Mouse (Mus musculus): ENCODE data around the gene 6430550D23Rik. TPM values are rescaled to one million over a fixed set of nuclear protein-coding genes. Genes with fewer than 3 reads are reported as not detected.
A peak's percentile ranks its signal among the peaks of the same experiment; 100 is the strongest.
"Not testable (repeated sequence)": the region's sequence is repeated elsewhere in the genome, so short reads cannot be mapped to it uniquely, and the experiment has no call there.

6430550D23Rik gene
- polyA plus RNA-seq, 1 experiment: 2.6 TPM

DNA sequence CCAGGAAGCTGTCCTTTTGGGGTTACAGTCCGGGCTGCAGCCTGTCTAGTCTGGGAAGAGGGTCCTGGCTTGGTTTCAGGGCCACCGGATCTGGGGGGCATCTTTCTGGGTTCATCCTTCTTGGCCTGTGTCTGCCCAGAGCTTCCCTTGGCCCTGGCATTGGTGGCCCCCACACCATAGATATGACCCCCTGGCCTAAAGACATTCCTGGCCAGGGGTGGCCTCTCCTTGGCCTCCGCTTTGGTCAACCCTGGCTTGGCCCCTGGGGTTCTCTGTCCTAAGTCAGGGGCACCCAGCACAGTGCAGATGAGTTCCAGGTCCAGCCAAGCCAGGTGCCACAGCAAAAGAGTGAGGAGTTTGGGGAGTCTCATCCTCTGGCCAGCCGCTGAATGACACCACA, 63.1 kb downstream of the 6430550D23Rik start:
- H3K4me3 ChIP-seq (ENCODE audit: insufficient read depth, low read depth, low read length): peak overlapping the region; percentile 39
- H3K4me1 ChIP-seq (ENCODE audit: control insufficient read depth, insufficient read depth, insufficient read length, low read length): peaks cover 12% of the 10 kb centered on the region
- H3K27ac ChIP-seq (replicated peaks; ENCODE audit: low read depth, low read length): no peak overlapping the region

- Histone ChIP-seq H3K27ac (replicated peaks; ENCODE audit: low read depth, low read length) (no peak overlapping the region), H3K4me3 (ENCODE audit: insufficient read depth, low read depth, low read length) (peak overlapping the region; percentile 40), H3K4me1 (ENCODE audit: control insufficient read depth, insufficient read depth, insufficient read length, low read length) (peaks cover 18% of the 10 kb centered on the region)
Observed at GRCm38 (mm10) chr2:155943463-155943862, 64.3 kb downstream of the 6430550D23Rik start.

DNA sequence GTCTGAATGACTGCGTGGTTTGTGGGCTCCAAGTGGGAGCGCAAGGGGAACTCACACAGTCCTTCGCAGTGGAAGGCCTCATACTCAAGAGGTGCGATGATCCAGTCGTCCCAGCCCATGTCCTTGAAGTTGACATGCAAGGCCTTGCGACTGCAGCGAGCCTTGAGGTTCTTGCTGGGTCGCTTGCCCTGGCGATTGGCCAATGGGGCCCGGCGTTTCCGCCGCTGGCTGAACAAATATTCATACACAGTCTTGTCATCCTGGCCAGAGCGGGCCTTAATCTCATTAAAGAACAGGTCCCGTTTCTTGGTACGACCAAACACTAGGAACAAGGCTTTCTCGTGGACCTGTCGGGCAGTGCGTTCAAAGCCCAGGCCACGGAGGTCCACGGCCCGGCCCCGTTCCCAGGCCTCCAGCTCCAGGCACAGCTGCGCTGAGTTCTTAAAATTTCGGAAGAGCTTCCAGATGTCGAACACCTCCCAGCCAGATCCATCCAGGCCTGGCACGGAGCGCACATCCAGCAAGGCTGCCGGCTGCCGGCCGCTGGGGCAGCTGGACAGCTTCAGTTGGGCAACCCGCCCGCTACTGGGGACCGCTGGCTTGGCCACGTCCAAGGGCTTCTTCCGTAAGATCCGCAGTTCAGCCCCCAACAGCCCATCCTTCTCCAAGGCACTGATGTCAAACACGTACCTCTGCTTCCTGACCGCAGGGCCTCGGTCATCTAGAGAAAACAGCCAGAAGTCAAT, 65.9 kb downstream of the 6430550D23Rik start:
- Histone ChIP-seq H3K4me1 (ENCODE audit: control insufficient read depth, insufficient read depth, insufficient read length, low read length) (peaks cover 18% of the 10 kb centered on the region), H3K4me3 (ENCODE audit: insufficient read depth, low read depth, low read length) (peak overlapping the region; percentile 42), H3K27ac (replicated peaks; ENCODE audit: low read depth, low read length) (peak overlapping the region; percentile 70)

DNA sequence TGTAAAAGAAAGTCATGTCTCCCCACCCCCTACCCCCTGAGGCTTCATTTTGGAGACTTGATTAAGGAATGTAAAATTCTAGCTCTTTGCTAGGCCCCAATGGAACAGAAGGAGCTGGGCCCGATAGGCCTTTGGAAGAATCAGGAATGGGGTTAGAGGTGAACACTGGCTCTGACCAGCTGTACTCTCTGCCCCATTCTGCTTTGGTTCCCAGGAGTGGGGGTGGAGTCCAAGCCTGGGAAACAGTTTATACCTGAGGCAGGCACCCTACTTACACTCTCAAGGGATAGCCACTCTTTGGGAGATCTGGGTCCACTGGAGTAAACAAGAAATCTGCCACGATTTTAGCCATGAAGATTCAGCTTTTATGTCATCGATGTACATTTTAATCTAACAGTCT, 67.1 kb downstream of the 6430550D23Rik start, which contains the start of gene Gm15557:
Gene Gm15557, plus strand, starts transcription at position 48 of the 400 bp plus-strand sequence.
- Histone ChIP-seq H3K4me3 (ENCODE audit: insufficient read depth, low read depth, low read length) (no peak within 1 kb of the TSS), H3K4me1 (ENCODE audit: control insufficient read depth, insufficient read depth, insufficient read length, low read length) (peaks cover 18% of the 10 kb centered on the region), H3K27ac (replicated peaks; ENCODE audit: low read depth, low read length) (peak within 1 kb of the TSS; percentile 70)

DNA sequence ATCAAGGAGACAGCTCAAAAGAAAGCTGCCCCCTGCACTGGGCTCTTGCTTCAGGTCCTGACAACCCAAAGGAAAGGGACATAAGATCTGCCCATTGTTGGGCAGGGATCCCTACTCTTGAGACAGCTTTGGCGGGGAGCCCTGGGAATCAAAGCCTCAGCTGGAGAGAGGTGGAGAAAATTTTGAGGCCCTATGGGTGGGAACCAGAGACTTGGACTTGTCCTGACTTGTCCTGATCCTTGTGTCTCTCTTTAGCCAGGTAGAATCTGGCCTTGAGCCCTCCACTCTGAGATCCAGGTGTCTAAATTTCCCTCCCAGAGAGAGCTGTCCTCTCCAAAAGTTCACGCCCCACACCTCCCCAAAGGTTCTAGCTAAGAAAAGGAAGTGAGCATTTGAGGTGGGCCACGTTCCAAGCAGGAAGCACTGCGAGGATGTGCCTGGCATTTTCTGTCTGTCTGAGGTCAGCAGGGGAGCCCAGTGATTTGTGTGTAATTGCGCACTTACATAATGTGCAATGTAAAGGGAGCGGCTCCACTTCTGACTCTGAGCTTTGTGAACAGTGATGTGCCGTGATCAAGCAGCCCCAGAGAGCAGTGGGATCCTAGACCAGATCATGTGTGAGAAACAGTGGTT, 67.8 kb downstream of the 6430550D23Rik start:
- no peak overlapping the region for H3K4me3 ChIP-seq (ENCODE audit: insufficient read depth, low read depth, low read length)
- H3K27ac ChIP-seq (replicated peaks; ENCODE audit: low read depth, low read length): peak overlapping the region; percentile 59
- H3K4me1 ChIP-seq (ENCODE audit: control insufficient read depth, insufficient read depth, insufficient read length, low read length): peaks cover 18% of the 10 kb centered on the region

GRCm38 (mm10) chr2:155929531-155930442, 78.0 kb downstream of the 6430550D23Rik start, which contains the start of gene Uqcc1:
Gene Uqcc1, minus strand, starts transcription at chr2:155930310.
- Histone ChIP-seq H3K4me3 (ENCODE audit: insufficient read depth, low read depth, low read length) (peak within 1 kb of the TSS; percentile 65), H3K4me1 (ENCODE audit: control insufficient read depth, insufficient read depth, insufficient read length, low read length) (peaks cover 5% of the 10 kb centered on the region; the same call in 1 of the 2 replicates), H3K27ac (replicated peaks; ENCODE audit: low read depth, low read length) (peak within 1 kb of the TSS; percentile 67)

- Histone ChIP-seq H3K4me3 (ENCODE audit: insufficient read depth, low read depth, low read length) (peak overlapping the region; percentile 65), H3K27ac (replicated peaks; ENCODE audit: low read depth, low read length) (peak overlapping the region; percentile 67), H3K4me1 (ENCODE audit: control insufficient read depth, insufficient read depth, insufficient read length, low read length) (peaks cover 5% of the 10 kb centered on the region; the same call in 1 of the 2 replicates)
Observed at GRCm38 (mm10) chr2:155928711-155929345, 78.9 kb downstream of the 6430550D23Rik start.

GRCm38 (mm10) chr2:155925213-155925612, 82.6 kb downstream of the 6430550D23Rik start:
- H3K27ac ChIP-seq (replicated peaks; ENCODE audit: low read depth, low read length); H3K4me3 ChIP-seq (ENCODE audit: insufficient read depth, low read depth, low read length); H3K4me1 ChIP-seq (ENCODE audit: control insufficient read depth, insufficient read depth, insufficient read length, low read length): not testable (repeated sequence)

Other genes with a start within 250 kb of the 6430550D23Rik start
- not detected in 2 replicates for gene Mmp24, start 232.6 kb downstream of the 6430550D23Rik start, polyA plus RNA-seq (2012; ENCODE audit: insufficient read depth, insufficient read length, missing spikeins)
- 43.8 and 58.8 TPM in 2 replicates for gene BC029722, start 188.6 kb downstream of the 6430550D23Rik start, polyA plus RNA-seq (2012; ENCODE audit: insufficient read depth, insufficient read length, missing spikeins)
- gene Eif6, start 181.1 kb downstream of the 6430550D23Rik start, polyA plus RNA-seq (2012; ENCODE audit: insufficient read depth, insufficient read length, missing spikeins): 48.6 and 64.7 TPM in 2 replicates
- not detected in 2 replicates for gene Fam83c, start 173.1 kb downstream of the 6430550D23Rik start, polyA plus RNA-seq (2012; ENCODE audit: insufficient read depth, insufficient read length, missing spikeins)
- 178 and 202 TPM in 2 replicates for gene Uqcc1, start 77.7 kb downstream of the 6430550D23Rik start, polyA plus RNA-seq (2012; ENCODE audit: insufficient read depth, insufficient read length, missing spikeins)
- gene Gm15557, start 67.2 kb downstream of the 6430550D23Rik start, polyA plus RNA-seq (2012; ENCODE audit: insufficient read depth, insufficient read length, missing spikeins): not detected in 2 replicates
- 2.4 and 3.1 TPM in 2 replicates for gene Gdf5, start 62.6 kb downstream of the 6430550D23Rik start, polyA plus RNA-seq (2012; ENCODE audit: insufficient read depth, insufficient read length, missing spikeins)
- 2.6 and 3.4 TPM in 2 replicates for gene Cep250, start 51.5 kb downstream of the 6430550D23Rik start, polyA plus RNA-seq (2012; ENCODE audit: insufficient read depth, insufficient read length, missing spikeins)
- gene Ergic3, start 68 bp upstream of the 6430550D23Rik start, polyA plus RNA-seq (2012; ENCODE audit: insufficient read depth, insufficient read length, missing spikeins): 62.3 and 99.2 TPM in 2 replicates
- gene Fer1l4, start 45.0 kb upstream of the 6430550D23Rik start, polyA plus RNA-seq (2012; ENCODE audit: insufficient read depth, insufficient read length, missing spikeins): not detected in 2 replicates
- gene Spag4, start 57.2 kb upstream of the 6430550D23Rik start, polyA plus RNA-seq (2012; ENCODE audit: insufficient read depth, insufficient read length, missing spikeins): 4.0 and 5.4 TPM in 2 replicates
- 31.6 and 33.3 TPM in 2 replicates for gene Cpne1, start 104.0 kb upstream of the 6430550D23Rik start, polyA plus RNA-seq (2012; ENCODE audit: insufficient read depth, insufficient read length, missing spikeins)
- gene Rbm12, start 104.0 kb upstream of the 6430550D23Rik start, polyA plus RNA-seq (2012; ENCODE audit: insufficient read depth, insufficient read length, missing spikeins): 6.4 TPM in 2 replicates
- gene Gm28036, start 119.1 kb upstream of the 6430550D23Rik start, polyA plus RNA-seq (2012; ENCODE audit: insufficient read depth, insufficient read length, missing spikeins): 2.9 and 4.3 TPM in 2 replicates
- gene Romo1, start 136.1 kb upstream of the 6430550D23Rik start, polyA plus RNA-seq (2012; ENCODE audit: insufficient read depth, insufficient read length, missing spikeins): 723 and 898 TPM in 2 replicates
- gene Nfs1, start 136.2 kb upstream of the 6430550D23Rik start, polyA plus RNA-seq (2012; ENCODE audit: insufficient read depth, insufficient read length, missing spikeins): 107 and 161 TPM in 2 replicates
- gene Rbm39, start 172.3 kb upstream of the 6430550D23Rik start, polyA plus RNA-seq (2012; ENCODE audit: insufficient read depth, insufficient read length, missing spikeins): 113 and 143 TPM in 2 replicates
- 9.1 and 17.5 TPM in 2 replicates for gene Phf20, start 188.5 kb upstream of the 6430550D23Rik start, polyA plus RNA-seq (2012; ENCODE audit: insufficient read depth, insufficient read length, missing spikeins)